In the genomic region with DNA sequence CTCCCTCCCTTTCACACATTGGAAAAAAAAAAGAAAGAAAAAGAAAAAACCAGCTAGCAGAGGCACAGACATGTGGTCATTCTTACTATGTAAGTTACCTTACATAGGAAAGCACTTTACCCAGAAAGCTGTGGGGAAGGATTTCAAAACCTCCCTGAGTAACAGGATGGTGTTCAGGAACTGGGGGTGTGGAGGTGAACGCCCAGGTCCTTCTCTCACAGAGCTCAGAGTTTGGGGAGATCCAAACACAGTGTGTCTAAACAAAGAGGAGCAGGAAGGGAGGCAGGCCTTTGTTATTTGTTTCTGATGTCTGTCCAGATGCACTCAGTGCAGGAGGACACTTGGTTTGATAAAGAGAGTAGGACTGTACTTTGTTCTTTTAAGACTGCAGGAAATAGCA, we compare ENCODE assay signal across 11 mouse cellular contexts. TPM values are rescaled to one million over a fixed set of nuclear protein-coding genes. Genes with fewer than 3 reads are reported as not detected.
A peak's percentile ranks its signal among the peaks of the same experiment; 100 is the strongest.
DNase-seq lines count a peak whose midpoint lies in the region; TF ChIP-seq lines count a peak whose summit lies in the region.
"Had no signal": no experiment of that assay in that cellular context is flagged by ENCODE, and none has a peak within 500 bp of the region (broad histone marks: within the 10 kb centered on the region; RNA-seq: fewer than 3 reads in every experiment).

No protein-coding gene starts in this region.

- H3K4me3 ChIP-seq in lung, adult 2 months (replicated peaks; ENCODE audit: extremely low read depth, low read depth, low read length) = no peak overlapping the region
- no peak overlapping the region for H3K4me3 ChIP-seq in cortical plate, adult 2 months (ENCODE audit: insufficient read depth, low read length)
- H3K4me3 ChIP-seq: embryonic facial prominence, embryonic 13.5 days; limb, embryonic 10.5 days had no signal

- H3K27ac ChIP-seq in cortical plate, adult 2 months (ENCODE audit: insufficient read depth, low read length) = peak overlapping the region; percentile 60; the same call in 1 of the 2 replicates
- H3K27ac ChIP-seq: embryonic facial prominence, embryonic 13.5 days; limb, embryonic 10.5 days had no signal

- TF ChIP-seq CTCF in lung, adult 2 months (IDR thresholded peaks at IDR 0.05; ENCODE audit: insufficient read depth, low read length) = no peak
- no peak for TF ChIP-seq CTCF in cortical plate, adult 2 months (IDR thresholded peaks at IDR 0.05; ENCODE audit: extremely low read depth, insufficient read depth, low read length)

- TF ChIP-seq POLR2A in lung, adult 2 months (IDR thresholded peaks at IDR 0.05; ENCODE audit: borderline replicate concordance, extremely low read depth, low read depth, low read length) = no peak
- TF ChIP-seq POLR2A in cortical plate, adult 2 months (IDR thresholded peaks at IDR 0.05; ENCODE audit: extremely low read depth, insufficient read depth, low read length) = no peak

- peaks cover 19% of the 10 kb centered on the region for H3K4me1 ChIP-seq in lung, adult 2 months (ENCODE audit: control insufficient read depth, insufficient read depth, low read length)
- H3K4me1 ChIP-seq in cortical plate, adult 2 months (ENCODE audit: control insufficient read depth, insufficient read depth, low read length) = peaks cover 10% of the 10 kb centered on the region

- whole genome bisulfite sequencing in lung, adult 2 months = 21% methylated on average over 1 of the region's 1 CpGs

- DNase-seq in lung, adult 18-20 months = peak; percentile 57 to 80
- no peak for DNase-seq in lung, adult 2 months
- peak; percentile 51 for DNase-seq in lung, postnatal 10 days
- DNase-seq in thymus, postnatal 25 days = no peak
- no peak for DNase-seq in frontal cortex, postnatal 14 days (ENCODE audit: low spot score in 2 of 2)
- no peak for DNase-seq in layer of hippocampus, adult 18-20 months (ENCODE audit: low spot score in 2 of 2)
- DNase-seq: cerebellum, postnatal 25 days; thymus, postnatal 4 days had no signal

RNA-seq across cellular contexts. Expression of gene Shld1, which starts 5.6 kb away (rescaled TPM):
- 14.4 and 17.9 TPM in 2 replicates for polyA plus RNA-seq in lung, adult 2 months (2012; rRNA removed)
- 21.7 and 23.4 TPM in 2 replicates for polyA plus RNA-seq in cortical plate, adult 2 months (2012; rRNA removed)
- 10 to 100 TPM in 1 of 2 experiments, 1 to 10 TPM in 1; 8.3 to 10.7 TPM for total RNA-seq in layer of hippocampus, adult 18-20 months (2021)

Comparison
In these comparisons a context has a peak if more than half of its experiments do, and no peak if none do; other contexts are left out.
1. DNase-seq: peak in lung, adult 18-20 months (2 of 2) and lung, postnatal 10 days (single experiment); none in lung, adult 2 months (single experiment), thymus, postnatal 25 days (single experiment), frontal cortex, postnatal 14 days (0 of 2) and layer of hippocampus, adult 18-20 months (0 of 2).